Mouse (Mus musculus): ENCODE measurements around the gene Rhoh.

DNA sequence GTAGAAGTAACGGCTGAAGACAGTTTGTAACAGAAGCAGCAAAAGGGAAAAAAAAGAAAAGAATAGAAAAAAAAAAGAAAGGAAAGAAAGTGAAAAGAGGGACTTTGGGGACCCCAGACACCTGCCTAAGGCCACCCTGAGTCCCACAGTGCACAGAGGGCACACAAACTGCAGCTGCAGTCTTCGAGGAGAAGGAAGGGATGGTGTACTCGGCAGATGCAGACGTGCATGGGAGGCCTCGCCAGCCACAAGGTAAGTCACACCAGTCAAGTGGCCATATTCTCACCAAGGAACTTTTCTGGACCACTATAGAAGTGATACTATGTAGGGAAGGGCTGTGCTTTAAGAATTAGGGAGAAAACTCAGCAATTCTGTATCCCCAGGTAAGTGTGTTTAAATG, 73.8 kb downstream of the Rhoh start, which contains the start of gene Chrna9:
- TF ChIP-seq CTCF (IDR thresholded peaks at IDR 0.05), result no peak
- no peak for TF ChIP-seq EP300 (IDR thresholded peaks at IDR 0.05)

Data from lung, postnatal 0 days (tissue).